Mouse (Mus musculus) layer of hippocampus, adult 11-12 months (tissue): ENCODE measurements around the gene Ak2.
A peak's percentile ranks its signal among the peaks of the same experiment; 100 is the strongest.

ENCODE experiments used
- DNase-seq: peaks from one replicate; pipeline ENCODE4 v3.0.0; 2022; ENCODE audit warnings: low spot score

The Ak2 gene

GRCm38 (mm10) chr4:128974677-128975076 lies 17.1 kb upstream of the Ak2 start:
- no peak for DNase-seq

- no peak for DNase-seq
Observed at GRCm38 (mm10) chr4:128976577-128976976, 15.2 kb upstream of the Ak2 start.

- no peak for DNase-seq
Observed at GRCm38 (mm10) chr4:128977217-128977616, 14.5 kb upstream of the Ak2 start.

- DNase-seq, result no peak
Observed at GRCm38 (mm10) chr4:128978634-128979033, 13.1 kb upstream of the Ak2 start.

- no peak for DNase-seq
Observed at GRCm38 (mm10) chr4:128980890-128981832, 10.6 kb upstream of the Ak2 start.

- no peak for DNase-seq
Observed at GRCm38 (mm10) chr4:128981833-128982180, 10.0 kb upstream of the Ak2 start.

- DNase-seq, result no peak
Observed at GRCm38 (mm10) chr4:128983151-128983550, 8.6 kb upstream of the Ak2 start.

- DNase-seq, result no peak
Observed at GRCm38 (mm10) chr4:128983656-128984055, 8.1 kb upstream of the Ak2 start.

- no peak for DNase-seq
Observed at GRCm38 (mm10) chr4:128984600-128984999, 7.2 kb upstream of the Ak2 start.

- no peak for DNase-seq
Observed at GRCm38 (mm10) chr4:128988911-128989310, 2.8 kb upstream of the Ak2 start.

- DNase-seq, result no peak
Observed at GRCm38 (mm10) chr4:128989678-128990077, 2.1 kb upstream of the Ak2 start.

GRCm38 (mm10) chr4:128992176-128992575 lies 418 bp downstream of the Ak2 start:
- no peak for DNase-seq

- peak; percentile 96 for DNase-seq
Observed at GRCm38 (mm10) chr4:128993025-128993662, 1.4 kb downstream of the Ak2 start.

- DNase-seq, result no peak
Observed at GRCm38 (mm10) chr4:128993675-128994074, 1.9 kb downstream of the Ak2 start.

- DNase-seq, result no peak
Observed at GRCm38 (mm10) chr4:128995238-128995637, 3.5 kb downstream of the Ak2 start.

- DNase-seq, result no peak
Observed at GRCm38 (mm10) chr4:128997258-128997657, 5.5 kb downstream of the Ak2 start.

GRCm38 (mm10) chr4:128998401-128998800 lies 6.6 kb downstream of the Ak2 start:
- DNase-seq, result no peak

GRCm38 (mm10) chr4:129000786-129001185 lies 9.0 kb downstream of the Ak2 start:
- no peak for DNase-seq

GRCm38 (mm10) chr4:129003720-129004119 lies 12.0 kb downstream of the Ak2 start:
- no peak for DNase-seq

- DNase-seq, result no peak
Observed at GRCm38 (mm10) chr4:129008006-129008519, 16.3 kb downstream of the Ak2 start.

GRCm38 (mm10) chr4:129008672-129009071 lies 16.9 kb downstream of the Ak2 start:
- DNase-seq, result no peak

GRCm38 (mm10) chr4:129009521-129009920 lies 17.8 kb downstream of the Ak2 start:
- DNase-seq, result no peak

GRCm38 (mm10) chr4:129011604-129012121 lies 19.9 kb downstream of the Ak2 start:
- no peak for DNase-seq
